Mouse (Mus musculus) T-helper 17 cell (primary cell): Measurements from ENCODE around the gene Asb10.

Source experiments
- in situ Hi-C, 2 experiments: fragments of 300-600 bp; cut with MboI, MseI; formaldehyde crosslinking; loops; 1 replicate in 1 of 2; 2 replicates in 1 of 2; pipeline ENCODE4 v1.15.1; 2025; ENCODE audit warnings: high pct_unique_total_duplicates in 2 of 2

Asb10 gene

DNA sequence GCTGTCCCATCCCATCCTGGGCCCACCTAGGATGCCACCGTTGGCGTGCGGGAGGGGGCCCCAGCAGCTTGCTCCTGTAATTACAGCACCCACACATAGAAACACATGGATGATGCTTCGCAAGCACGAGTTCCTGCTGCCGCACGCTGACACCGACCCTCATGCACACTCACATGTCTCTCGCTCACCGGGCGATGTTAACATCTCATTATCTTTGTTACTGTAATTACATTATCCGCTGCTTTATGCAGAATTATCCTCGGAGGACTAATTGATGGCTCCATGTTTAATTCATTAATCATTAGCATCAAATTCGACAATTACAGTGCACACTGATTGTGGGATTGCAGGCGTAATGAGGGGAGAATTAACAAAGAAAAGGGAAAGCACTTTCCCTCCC lies 45.8 kb downstream of the Asb10 start:
- in situ Hi-C loops, result no loop called here

DNA sequence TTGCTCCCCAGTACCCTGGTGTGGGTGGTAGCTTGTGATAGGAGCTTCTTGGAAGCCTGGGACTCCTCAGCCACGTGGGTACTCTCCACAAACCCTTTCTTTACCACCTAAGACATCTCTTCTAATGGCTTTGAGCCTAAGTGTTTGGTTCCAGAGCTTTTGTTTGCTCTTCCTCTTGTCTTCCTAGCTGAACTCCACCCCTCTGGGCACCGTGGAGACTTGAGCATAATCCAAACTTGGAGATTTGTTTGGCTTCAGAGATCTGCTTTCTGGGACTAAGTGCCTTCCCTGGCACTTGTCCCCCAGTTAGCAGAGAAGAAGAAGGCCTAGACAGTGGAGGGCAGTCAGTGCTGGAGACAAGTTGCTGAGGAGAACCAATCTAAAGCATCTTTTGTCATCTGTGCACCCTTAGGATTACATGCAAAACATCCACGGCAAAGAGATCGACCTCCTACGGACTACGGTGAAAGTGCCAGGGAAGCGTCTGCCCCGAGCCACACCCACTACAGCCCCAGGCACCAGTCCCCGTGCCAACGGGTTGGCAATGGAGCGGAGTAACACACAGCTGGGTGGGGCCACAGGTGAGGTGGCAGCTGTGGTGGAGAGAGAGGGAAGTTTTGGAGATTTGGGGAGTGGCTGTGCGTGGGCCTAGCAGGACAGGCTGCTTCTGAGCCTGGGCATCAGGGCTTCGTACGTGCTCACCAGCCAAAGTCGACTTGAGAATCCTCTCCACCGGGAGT lies 48.1 kb downstream of the Asb10 start:
- in situ Hi-C loops, result no loop called here

DNA sequence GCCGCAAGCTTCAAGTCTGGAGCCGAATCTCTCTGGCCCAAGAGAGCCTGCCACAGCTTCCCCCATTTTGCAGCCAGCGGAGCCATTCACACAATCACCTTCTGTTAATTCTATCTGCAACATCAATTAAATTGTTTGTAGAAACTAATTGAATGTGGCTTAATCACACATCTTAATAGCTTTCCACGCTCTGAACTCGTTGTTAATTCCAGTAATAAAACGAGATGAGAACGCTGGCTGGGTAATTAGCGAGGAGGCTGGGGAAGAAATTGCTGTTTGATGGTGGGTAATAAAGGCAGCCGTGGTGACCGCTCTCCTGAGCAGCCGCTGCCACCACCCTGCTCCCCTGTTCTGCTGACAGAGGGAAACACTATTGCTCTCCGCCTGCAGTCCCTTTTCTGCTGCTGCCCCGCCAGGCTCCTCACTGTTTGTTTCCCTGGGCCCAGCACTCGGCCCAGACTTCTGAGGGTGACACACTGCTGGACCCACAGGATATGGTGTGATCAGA lies 50.3 kb downstream of the Asb10 start:
- in situ Hi-C loops, result no loop called here

DNA sequence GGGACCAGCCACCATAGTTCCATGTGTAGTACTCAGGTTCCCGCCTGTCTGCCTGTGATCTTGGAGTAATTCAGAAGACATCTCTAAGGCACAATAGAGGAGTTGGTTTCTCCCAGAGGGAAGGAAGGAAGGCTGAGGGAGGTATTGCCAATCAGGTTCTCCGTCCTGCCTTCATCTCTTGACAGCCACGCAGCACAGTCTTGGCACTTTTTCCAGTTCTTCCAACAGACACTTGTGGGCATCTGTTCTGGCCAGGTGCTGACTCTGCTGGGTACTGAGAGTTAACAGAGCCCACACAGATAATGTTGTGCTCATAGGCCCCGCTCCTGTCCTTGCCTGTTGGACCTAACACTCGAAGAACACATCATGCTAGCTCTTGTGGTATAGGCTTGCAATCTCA lies 54.0 kb downstream of the Asb10 start:
- in situ Hi-C loops, result no loop called here

DNA sequence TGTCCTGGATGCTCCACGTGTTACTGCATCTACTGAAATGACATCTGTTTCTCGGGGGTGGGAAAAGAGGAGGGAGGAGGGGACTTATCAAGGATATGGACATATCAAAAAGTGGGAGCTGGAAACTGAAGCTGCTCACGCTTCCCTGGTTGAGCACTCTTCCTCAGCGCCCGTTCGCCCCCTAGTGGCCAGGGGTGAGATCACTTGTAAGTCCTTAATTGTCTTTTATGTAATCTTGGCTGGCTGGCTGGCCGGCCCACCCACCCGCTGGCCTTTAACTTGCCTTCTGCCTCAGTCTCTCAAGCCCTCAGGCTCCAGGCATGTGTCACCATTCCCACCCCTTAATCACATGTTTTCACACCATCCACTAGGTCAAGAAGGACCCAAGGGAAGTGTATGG lies 54.7 kb downstream of the Asb10 start:
- in situ Hi-C loops, result no loop called here

DNA sequence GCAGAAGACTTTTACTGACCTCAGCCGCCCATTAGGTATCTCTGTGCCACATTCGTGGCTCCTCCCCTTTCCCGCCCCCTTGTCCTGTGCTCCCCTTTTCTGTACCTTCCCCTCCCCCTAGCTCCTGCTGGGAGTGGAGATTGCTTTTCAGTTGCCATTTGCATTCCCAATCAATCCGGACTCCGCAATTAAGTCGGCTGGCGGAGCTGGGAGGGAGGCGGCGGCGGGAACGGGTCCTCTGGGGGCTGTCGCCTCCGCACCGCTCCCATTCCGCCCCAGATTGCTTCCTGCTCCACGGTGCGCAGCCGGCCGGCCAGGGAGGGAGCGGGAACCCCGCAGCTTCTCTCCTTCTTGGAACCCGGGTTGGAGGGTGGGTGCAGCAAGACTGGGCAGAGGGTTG lies 55.8 kb downstream of the Asb10 start:
- in situ Hi-C loops, result no loop called here

DNA sequence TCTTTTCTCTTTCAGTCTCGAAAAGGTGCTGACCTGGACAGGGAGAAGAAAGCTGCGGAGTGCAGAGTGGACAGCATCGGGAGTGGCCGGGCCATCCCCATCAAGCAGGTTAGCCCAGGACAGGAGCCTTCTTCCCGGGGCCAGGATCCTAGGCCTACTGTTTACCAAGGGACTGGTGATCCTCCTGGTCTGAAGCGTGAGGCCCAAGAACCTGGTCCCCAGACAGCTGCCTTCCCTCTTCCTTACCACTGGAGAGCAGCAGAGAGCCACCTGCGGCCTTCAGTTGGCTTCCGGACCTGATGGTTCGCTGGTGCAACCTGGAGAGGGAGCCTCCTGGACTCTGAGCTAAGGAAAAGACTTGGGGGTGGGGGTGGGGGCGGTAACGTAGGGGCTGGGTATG lies 57.5 kb downstream of the Asb10 start:
- in situ Hi-C loops, result no loop called here
